Mouse (Mus musculus) hindlimb bud, embryonic 11.5 days (tissue): ENCODE data around the gene Dclk3.
A peak's percentile ranks its signal among the peaks of the same experiment; 100 is the strongest.

ENCODE experiments used
- DNase-seq: peaks from one replicate; pipeline ENCODE4 v3.0.0-alpha.2; 2012; ENCODE audit warnings: low read depth, low spot score; ENCODE audit errors: extremely low spot score

Gene Dclk3

GRCm38 (mm10) chr9:111435429-111435828, 3.5 kb upstream of the Dclk3 start:
- DNase-seq = no peak

GRCm38 (mm10) chr9:111439836-111440201, 938 bp downstream of the Dclk3 start:
- DNase-seq = no peak

GRCm38 (mm10) chr9:111440446-111440845, 1.6 kb downstream of the Dclk3 start:
- no peak for DNase-seq

GRCm38 (mm10) chr9:111441151-111441550, 2.3 kb downstream of the Dclk3 start:
- no peak for DNase-seq

- no peak for DNase-seq
Measured at GRCm38 (mm10) chr9:111446204-111446603, 7.3 kb downstream of the Dclk3 start.

GRCm38 (mm10) chr9:111448976-111449375, 10.1 kb downstream of the Dclk3 start:
- no peak for DNase-seq

- DNase-seq = no peak
Measured at GRCm38 (mm10) chr9:111449880-111450279, 11.0 kb downstream of the Dclk3 start.

- peak; percentile 24 for DNase-seq
Measured at GRCm38 (mm10) chr9:111450853-111451404, 12.0 kb downstream of the Dclk3 start.

- DNase-seq = no peak
Measured at GRCm38 (mm10) chr9:111453895-111454294, 15.0 kb downstream of the Dclk3 start.

- no peak for DNase-seq
Measured at GRCm38 (mm10) chr9:111457176-111457935, 18.5 kb downstream of the Dclk3 start.

- DNase-seq = no peak
Measured at GRCm38 (mm10) chr9:111457936-111458310, 19.0 kb downstream of the Dclk3 start.

GRCm38 (mm10) chr9:111459466-111459865, 20.6 kb downstream of the Dclk3 start:
- DNase-seq = no peak

- no peak for DNase-seq
Measured at GRCm38 (mm10) chr9:111460201-111460814, 21.4 kb downstream of the Dclk3 start.

GRCm38 (mm10) chr9:111461415-111462103, 22.7 kb downstream of the Dclk3 start:
- DNase-seq = no peak

- no peak for DNase-seq
Measured at GRCm38 (mm10) chr9:111465666-111466065, 26.8 kb downstream of the Dclk3 start.

GRCm38 (mm10) chr9:111473686-111474457, 35.0 kb downstream of the Dclk3 start:
- no peak for DNase-seq

- DNase-seq = no peak
Measured at GRCm38 (mm10) chr9:111474458-111474745, 35.5 kb downstream of the Dclk3 start.

GRCm38 (mm10) chr9:111475281-111475680, 36.4 kb downstream of the Dclk3 start:
- no peak for DNase-seq

GRCm38 (mm10) chr9:111475973-111476372, 37.1 kb downstream of the Dclk3 start:
- DNase-seq = no peak

- no peak for DNase-seq
Measured at GRCm38 (mm10) chr9:111476479-111477016, 37.7 kb downstream of the Dclk3 start.
